Mouse (Mus musculus): Measurements from ENCODE around the gene Nol3. TPM values are rescaled to one million over a fixed set of nuclear protein-coding genes. Genes with fewer than 3 reads are reported as not detected.

Gene Nol3
- polyA plus RNA-seq, 1 experiment from 2014 or later = 2.9 TPM

DNA sequence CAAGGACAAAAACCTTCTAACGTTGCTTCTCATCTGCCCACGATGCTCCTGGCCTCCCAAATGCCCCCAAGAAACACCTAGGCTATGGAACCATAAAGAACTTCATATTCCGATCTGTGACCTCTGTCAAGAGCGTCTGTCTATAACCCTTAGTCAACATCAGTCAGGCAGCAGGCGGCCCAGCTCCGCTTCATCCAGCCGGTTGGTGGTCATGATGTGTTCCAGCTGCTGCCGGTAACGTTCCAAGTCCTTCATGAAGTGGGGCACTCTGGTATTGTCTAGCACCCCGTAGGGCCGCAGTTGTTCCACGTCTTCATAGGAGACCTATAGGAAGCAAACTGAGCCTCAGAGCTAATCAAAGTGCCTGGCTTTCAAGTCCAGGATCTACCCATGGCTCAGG lies 5.9 kb downstream of the Nol3 start:
- Histone ChIP-seq H3K4me1 (ENCODE audit: control insufficient read depth, insufficient read depth, low read length) (peaks cover 12% of the 10 kb centered on the region), H3K27ac (ENCODE audit: low read depth, low read length) (no peak overlapping the region), H3K9me3 (replicated peaks; ENCODE audit: control insufficient read depth, low read length) (no peaks in the 10 kb centered on the region), H3K4me2 (ENCODE audit: low read length) (no peak overlapping the region), H3K27me3 (replicated peaks; ENCODE audit: control insufficient read depth, insufficient read depth, low read length) (peaks cover 29% of the 10 kb centered on the region), H3K36me3 (ENCODE audit: control insufficient read depth, insufficient read depth, low read length) (peaks cover 42% of the 10 kb centered on the region), H3K9ac (ENCODE audit: low read length) (no peak overlapping the region), H3K4me3 (ENCODE audit: low read depth, low read length) (no peak overlapping the region)
- ATAC-seq (no peak), DNase-seq (ENCODE audit: low spot score) (no peak)
- 90% methylated on average over 12 of the region's 12 CpGs for WGBS

DNA sequence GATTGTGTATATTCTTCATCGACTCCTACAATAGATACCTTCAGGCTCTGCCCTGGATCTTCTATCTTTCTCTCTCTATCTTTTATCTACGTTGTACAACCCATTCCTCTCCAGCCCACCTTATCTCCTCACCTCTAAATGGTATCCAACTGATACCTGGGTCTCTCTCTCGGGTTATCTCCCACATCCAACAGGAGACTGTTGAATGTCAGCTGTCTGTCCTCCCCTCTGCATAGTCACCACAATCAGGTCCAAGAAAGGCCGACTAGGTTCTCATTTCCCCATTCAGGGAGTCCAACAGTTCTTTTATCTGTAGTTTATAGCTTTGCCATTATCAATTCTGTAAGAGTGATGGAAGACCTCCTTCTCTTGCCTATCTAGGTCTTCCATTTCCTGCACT lies 6.3 kb downstream of the Nol3 start:
- Histone ChIP-seq H3K9me3 (replicated peaks; ENCODE audit: control insufficient read depth, low read length) (no peaks in the 10 kb centered on the region), H3K36me3 (ENCODE audit: control insufficient read depth, insufficient read depth, low read length) (peaks cover 42% of the 10 kb centered on the region), H3K4me1 (ENCODE audit: control insufficient read depth, insufficient read depth, low read length) (peaks cover 14% of the 10 kb centered on the region), H3K4me2 (ENCODE audit: low read length) (no peak overlapping the region), H3K9ac (ENCODE audit: low read length) (no peak overlapping the region), H3K27ac (ENCODE audit: low read depth, low read length) (no peak overlapping the region), H3K4me3 (ENCODE audit: low read depth, low read length) (no peak overlapping the region), H3K27me3 (replicated peaks; ENCODE audit: control insufficient read depth, insufficient read depth, low read length) (peaks cover 25% of the 10 kb centered on the region)
- ATAC-seq (no peak), DNase-seq (ENCODE audit: low spot score) (no peak)
- WGBS = 88% methylated on average over 4 of the region's 4 CpGs

DNA sequence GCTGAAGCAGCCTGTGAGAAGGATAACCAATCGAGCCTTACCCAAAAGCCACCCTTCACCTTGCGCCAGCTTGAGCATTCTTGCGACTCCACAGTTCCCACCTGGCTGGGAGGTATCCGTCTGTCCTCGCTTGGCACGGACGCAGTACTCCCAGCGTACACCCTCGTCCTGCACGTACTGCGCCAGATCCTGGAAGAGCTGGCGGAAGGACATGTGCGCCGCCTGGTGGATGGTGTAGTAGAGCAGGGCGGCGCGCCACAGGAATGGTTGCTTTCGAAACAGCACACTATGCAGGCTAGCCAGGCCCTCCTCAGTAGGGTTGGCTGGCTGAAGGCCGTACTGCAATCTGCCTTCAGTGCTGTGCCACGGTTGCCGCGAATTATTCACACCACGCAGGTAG lies 7.1 kb downstream of the Nol3 start:
- DNase-seq (ENCODE audit: low spot score) (peak; percentile 44), ATAC-seq (peak; percentile 38; the same call in 1 of the 2 replicates)
- Histone ChIP-seq H3K4me1 (ENCODE audit: control insufficient read depth, insufficient read depth, low read length) (peaks cover 19% of the 10 kb centered on the region), H3K9me3 (replicated peaks; ENCODE audit: control insufficient read depth, low read length) (no peaks in the 10 kb centered on the region), H3K4me2 (ENCODE audit: low read length) (no peak overlapping the region), H3K27ac (ENCODE audit: low read depth, low read length) (no peak overlapping the region), H3K4me3 (ENCODE audit: low read depth, low read length) (no peak overlapping the region), H3K27me3 (replicated peaks; ENCODE audit: control insufficient read depth, insufficient read depth, low read length) (peaks cover 16% of the 10 kb centered on the region), H3K36me3 (ENCODE audit: control insufficient read depth, insufficient read depth, low read length) (peaks cover 42% of the 10 kb centered on the region), H3K9ac (ENCODE audit: low read length) (no peak overlapping the region)
- WGBS = 28% methylated on average over 23 of the region's 23 CpGs

DNA sequence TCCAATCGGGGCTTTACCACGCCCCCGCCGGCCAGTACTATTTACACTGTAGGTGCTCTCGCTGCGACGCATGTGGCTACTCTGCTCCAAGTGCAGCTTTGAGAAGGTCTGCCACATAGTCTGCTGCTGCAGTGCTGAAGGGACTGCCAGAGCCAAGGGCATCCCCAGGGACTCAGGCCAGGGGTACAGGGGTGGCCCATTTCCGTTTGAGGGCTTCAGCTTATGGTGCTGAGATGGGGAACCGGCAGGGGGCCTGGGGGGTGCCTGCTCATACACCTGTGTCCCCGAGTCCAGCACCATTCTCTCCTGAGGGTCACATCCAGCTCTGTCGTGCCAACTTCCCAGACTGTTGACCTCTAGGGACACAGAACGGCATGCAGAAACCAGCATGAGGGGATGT lies 9.6 kb downstream of the Nol3 start:
- Histone ChIP-seq H3K4me3 (ENCODE audit: low read depth, low read length) (no peak overlapping the region), H3K4me2 (ENCODE audit: low read length) (no peak overlapping the region), H3K9me3 (replicated peaks; ENCODE audit: control insufficient read depth, low read length) (no peaks in the 10 kb centered on the region), H3K9ac (ENCODE audit: low read length) (no peak overlapping the region), H3K27me3 (replicated peaks; ENCODE audit: control insufficient read depth, insufficient read depth, low read length) (peaks cover 2% of the 10 kb centered on the region), H3K4me1 (ENCODE audit: control insufficient read depth, insufficient read depth, low read length) (peaks cover 22% of the 10 kb centered on the region), H3K36me3 (ENCODE audit: control insufficient read depth, insufficient read depth, low read length) (peaks cover 33% of the 10 kb centered on the region), H3K27ac (ENCODE audit: low read depth, low read length) (no peak overlapping the region)
- DNase-seq (ENCODE audit: low spot score) = no peak
- 50% methylated on average over 12 of the region's 12 CpGs for WGBS
- ATAC-seq = no peak

DNA sequence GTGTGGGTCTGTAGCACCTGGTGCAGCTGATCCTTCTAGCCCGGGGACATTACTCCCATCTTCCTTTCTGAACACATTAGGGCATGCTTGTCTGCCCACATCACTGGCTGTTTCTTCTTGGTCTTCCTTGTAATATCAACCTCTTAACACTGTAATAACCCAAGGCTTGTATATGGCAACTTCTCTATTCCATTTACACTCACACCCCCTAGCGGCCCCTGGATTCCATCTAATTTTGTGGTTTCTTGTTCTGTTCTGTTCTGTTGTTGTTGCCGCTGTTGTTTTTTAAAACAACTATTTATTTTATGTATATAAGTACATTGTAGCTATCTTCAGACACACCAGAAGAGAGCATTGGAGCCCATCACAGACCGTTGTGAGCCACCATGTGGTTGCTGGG lies 11.0 kb downstream of the Nol3 start:
- Histone ChIP-seq H3K27ac (ENCODE audit: low read depth, low read length) (no peak overlapping the region), H3K36me3 (ENCODE audit: control insufficient read depth, insufficient read depth, low read length) (peaks cover 24% of the 10 kb centered on the region), H3K4me3 (ENCODE audit: low read depth, low read length) (no peak overlapping the region), H3K9ac (ENCODE audit: low read length) (no peak overlapping the region), H3K4me2 (ENCODE audit: low read length) (peak overlapping the region; percentile 18; the same call in 1 of the 2 replicates), H3K4me1 (ENCODE audit: control insufficient read depth, insufficient read depth, low read length) (peaks cover 22% of the 10 kb centered on the region), H3K9me3 (replicated peaks; ENCODE audit: control insufficient read depth, low read length) (no peaks in the 10 kb centered on the region), H3K27me3 (replicated peaks; ENCODE audit: control insufficient read depth, insufficient read depth, low read length) (peaks cover 5% of the 10 kb centered on the region)
- WGBS = 86% methylated on average over 4 of the region's 4 CpGs
- ATAC-seq (no peak), DNase-seq (ENCODE audit: low spot score) (no peak)

DNA sequence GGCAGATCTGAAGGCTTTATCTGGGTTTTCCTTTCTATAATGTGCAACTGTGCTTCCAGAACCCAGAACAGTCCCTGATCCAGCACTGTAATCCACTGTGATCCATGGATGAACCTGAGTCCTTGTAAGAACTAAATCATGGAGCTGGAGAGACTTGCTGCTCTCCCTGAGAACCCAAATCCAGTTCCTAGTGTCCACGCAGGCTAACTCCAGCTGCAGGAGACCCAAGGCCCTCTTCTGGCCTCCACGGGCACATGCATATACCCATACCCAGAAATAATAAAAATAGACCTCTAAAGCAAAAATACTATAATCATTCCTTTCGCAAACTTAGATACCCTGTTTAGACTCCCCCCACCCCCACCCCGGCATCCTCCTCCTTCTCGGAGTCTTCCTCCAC lies 12.3 kb downstream of the Nol3 start:
- DNase-seq (ENCODE audit: low spot score) (no peak), ATAC-seq (no peak)
- Histone ChIP-seq H3K9me3 (replicated peaks; ENCODE audit: control insufficient read depth, low read length) (no peaks in the 10 kb centered on the region), H3K27me3 (replicated peaks; ENCODE audit: control insufficient read depth, insufficient read depth, low read length) (peaks cover 5% of the 10 kb centered on the region), H3K27ac (ENCODE audit: low read depth, low read length) (no peak overlapping the region), H3K9ac (ENCODE audit: low read length) (peak overlapping the region; percentile 69; the same call in 1 of the 2 replicates), H3K4me2 (ENCODE audit: low read length) (peak overlapping the region; percentile 67), H3K4me1 (ENCODE audit: control insufficient read depth, insufficient read depth, low read length) (peaks cover 22% of the 10 kb centered on the region), H3K4me3 (ENCODE audit: low read depth, low read length) (peak overlapping the region; percentile 50), H3K36me3 (ENCODE audit: control insufficient read depth, insufficient read depth, low read length) (peaks cover 11% of the 10 kb centered on the region)
- WGBS = 88% methylated on average over 5 of the region's 5 CpGs

DNA sequence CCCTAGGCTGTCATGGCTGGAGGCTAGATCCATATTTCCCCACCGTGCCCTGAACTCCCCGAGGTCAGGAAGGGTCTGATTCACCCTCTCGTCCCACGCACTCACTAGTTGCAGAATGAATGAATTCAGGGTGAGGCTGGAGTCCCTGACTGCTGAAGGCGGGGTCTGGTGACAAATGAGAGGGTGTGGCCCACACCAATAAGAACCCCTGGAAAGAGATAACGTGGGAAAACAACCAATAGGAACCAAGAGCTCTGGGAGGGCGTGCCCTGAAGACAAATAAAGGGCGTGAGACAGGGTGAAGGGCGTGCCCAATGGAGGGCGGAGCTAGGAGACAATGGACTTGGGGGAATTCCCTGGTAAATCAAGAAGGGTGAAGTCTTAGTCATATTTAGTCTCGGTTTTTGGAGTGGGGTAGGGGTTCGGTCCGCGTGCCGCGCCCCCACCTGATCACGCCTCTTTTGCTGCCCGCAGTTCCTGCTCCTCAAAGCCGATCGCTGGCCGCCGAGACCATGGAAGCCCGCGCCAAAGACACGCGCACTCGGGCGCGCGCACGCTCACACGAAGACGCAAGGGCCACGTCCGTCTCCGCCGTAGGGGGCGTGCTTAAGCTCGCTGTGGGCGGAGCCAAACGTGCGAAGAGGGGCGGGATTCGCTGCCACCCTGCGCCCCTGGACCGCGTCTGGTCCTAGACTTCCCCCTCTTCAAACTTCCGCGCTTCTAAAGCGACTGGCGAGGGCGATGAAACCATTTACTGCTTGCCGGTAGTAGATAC lies 13.2 kb downstream of the Nol3 start:
- peak; percentile 98 for DNase-seq (ENCODE audit: low spot score)
- WGBS = under 1% methylated on average over 53 of the region's 53 CpGs
- H3K4me2 ChIP-seq (ENCODE audit: low read length) = peak overlapping the region; percentile 67
- no peaks in the 10 kb centered on the region for H3K9me3 ChIP-seq (replicated peaks; ENCODE audit: control insufficient read depth, low read length)
- H3K36me3 ChIP-seq (ENCODE audit: control insufficient read depth, insufficient read depth, low read length) = peaks cover 9% of the 10 kb centered on the region
- ATAC-seq = peak; percentile 93
- peak overlapping the region; percentile 92 for H3K27ac ChIP-seq (ENCODE audit: low read depth, low read length)
- H3K4me3 ChIP-seq (ENCODE audit: low read depth, low read length) = peak overlapping the region; percentile 50
- peak overlapping the region; percentile 69 for H3K9ac ChIP-seq (ENCODE audit: low read length)
- peaks cover 22% of the 10 kb centered on the region for H3K4me1 ChIP-seq (ENCODE audit: control insufficient read depth, insufficient read depth, low read length)
- peaks cover 5% of the 10 kb centered on the region for H3K27me3 ChIP-seq (replicated peaks; ENCODE audit: control insufficient read depth, insufficient read depth, low read length)

DNA sequence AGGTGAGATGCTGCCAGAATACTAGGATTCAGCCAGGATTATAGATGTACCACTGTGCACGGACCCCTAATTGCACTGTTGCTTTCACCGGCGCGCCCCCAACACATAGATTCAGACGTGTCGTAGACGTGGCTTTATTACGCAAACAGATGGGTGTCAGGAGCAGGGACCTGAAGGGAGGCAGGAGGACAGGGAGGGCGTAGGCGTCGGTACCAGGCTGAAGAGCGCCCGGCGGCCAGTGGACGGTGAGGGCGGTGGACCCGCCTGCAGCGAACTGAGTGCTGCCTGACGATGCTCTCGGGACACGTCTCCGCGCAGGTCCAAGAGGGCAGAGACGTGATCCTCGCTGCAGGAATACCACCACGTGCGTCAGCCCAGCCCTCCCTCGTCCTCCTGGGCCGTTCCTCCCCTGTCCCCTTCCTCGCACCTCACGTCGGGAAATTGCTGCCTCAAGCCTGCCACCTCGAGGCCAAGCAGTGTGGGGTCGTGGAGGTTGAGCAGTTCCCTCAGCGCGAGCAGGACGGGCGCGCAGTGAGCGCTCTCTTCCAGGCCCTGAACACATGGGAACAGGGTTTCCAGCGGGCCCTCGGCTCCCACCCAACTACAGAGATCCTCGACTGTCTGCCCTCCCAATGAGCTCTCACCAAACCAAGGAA lies 14.0 kb downstream of the Nol3 start, which contains the start of gene 4931428F04Rik:
Gene 4931428F04Rik, minus strand, starts transcription at position 60 of the 656 bp plus-strand sequence.
- Histone ChIP-seq H3K4me2 (ENCODE audit: low read length) (peak within 1 kb of the TSS; percentile 67), H3K4me1 (ENCODE audit: control insufficient read depth, insufficient read depth, low read length) (peaks cover 22% of the 10 kb centered on the region), H3K4me3 (ENCODE audit: low read depth, low read length) (peak within 1 kb of the TSS; percentile 50), H3K9ac (ENCODE audit: low read length) (peak within 1 kb of the TSS; percentile 69), H3K36me3 (ENCODE audit: control insufficient read depth, insufficient read depth, low read length) (peaks cover 6% of the 10 kb centered on the region), H3K27me3 (replicated peaks; ENCODE audit: control insufficient read depth, insufficient read depth, low read length) (peaks cover 5% of the 10 kb centered on the region), H3K27ac (ENCODE audit: low read depth, low read length) (peak within 1 kb of the TSS; percentile 92), H3K9me3 (replicated peaks; ENCODE audit: control insufficient read depth, low read length) (no peaks in the 10 kb centered on the region)
- ATAC-seq = peak; percentile 38
- DNase-seq (ENCODE audit: low spot score) = peak; percentile 68
- under 1% methylated on average over 41 of the region's 43 CpGs for WGBS
